In the genomic region with DNA sequence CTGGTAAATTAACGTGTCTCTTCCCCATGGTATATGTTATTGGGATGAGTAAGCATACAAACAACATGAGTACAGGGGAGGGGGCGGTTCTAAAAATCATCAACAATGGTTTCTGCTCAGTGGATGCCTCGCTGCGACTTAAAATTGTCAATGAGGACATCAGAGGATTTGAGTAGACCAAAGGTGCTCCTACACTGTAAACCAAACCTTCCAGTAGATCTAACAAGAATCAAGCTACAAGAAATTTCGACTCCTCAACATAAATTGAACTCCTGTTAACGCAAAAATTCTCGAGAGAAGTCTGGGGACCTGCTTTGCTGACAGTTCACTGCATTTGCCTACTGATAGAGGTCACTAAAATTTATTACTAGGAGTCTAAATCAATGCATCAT, we compare ENCODE assay signal across 9 mouse cellular contexts. TPM values are rescaled to one million over a fixed set of nuclear protein-coding genes. Genes with fewer than 3 reads are reported as not detected.
DNase-seq lines count a peak whose midpoint lies in the region; ATAC-seq and TF ChIP-seq lines count a peak whose summit lies in the region.
"Had no signal": no experiment of that assay in that cellular context is flagged by ENCODE, and none has a peak within 500 bp of the region (broad histone marks: within the 10 kb centered on the region; RNA-seq: fewer than 3 reads in every experiment).

No protein-coding gene starts in this region.

- H3K4me3 ChIP-seq in cerebellum, adult 2 months (replicated peaks; ENCODE audit: insufficient read depth, low read depth, low read length) = peak overlapping the region; percentile 81
- no peak overlapping the region for H3K4me3 ChIP-seq in lung, embryonic 15.5 days
- no peak overlapping the region for H3K4me3 ChIP-seq in intestine, embryonic 14.5 days (ENCODE audit: low read depth, low read length)
- H3K4me3 ChIP-seq in neural tube, embryonic 13.5 days = peak overlapping the region; percentile 98

- H3K4me2 ChIP-seq in lung, embryonic 15.5 days = peak overlapping the region; percentile 95
- peak overlapping the region; percentile 79; the same call in 1 of the 2 replicates for H3K4me2 ChIP-seq in intestine, embryonic 14.5 days (ENCODE audit: low read length)
- peak overlapping the region; percentile 89 for H3K4me2 ChIP-seq in neural tube, embryonic 13.5 days

- H3K9me3 ChIP-seq in lung, embryonic 15.5 days = no peaks in the 10 kb centered on the region
- H3K9me3 ChIP-seq in intestine, embryonic 14.5 days (ENCODE audit: control insufficient read depth, low read length) = no peaks in the 10 kb centered on the region
- no peaks in the 10 kb centered on the region for H3K9me3 ChIP-seq in neural tube, embryonic 13.5 days

- TF ChIP-seq CTCF in cerebellum, adult 2 months (IDR thresholded peaks at IDR 0.05; ENCODE audit: borderline replicate concordance, insufficient read depth, low read depth, low read length) = no peak

- WGBS in cerebellum, adult 2 months = 56% methylated on average over 7 of the region's 7 CpGs
- WGBS in lung, embryonic 15.5 days = 75% methylated on average over 7 of the region's 7 CpGs
- 81% methylated on average over 7 of the region's 7 CpGs for WGBS in intestine, embryonic 14.5 days
- 76% methylated on average over 7 of the region's 7 CpGs for WGBS in neural tube, embryonic 13.5 days

- no peak for ATAC-seq in lung, embryonic 15.5 days (ENCODE audit: borderline replicate concordance, extremely low read depth, low FRiP score, low TSS enrichment)
- ATAC-seq in intestine, embryonic 14.5 days (replicated peaks; ENCODE audit: low FRiP score, low TSS enrichment, low read depth) = no peak
- no peak for ATAC-seq in neural tube, embryonic 13.5 days (ENCODE audit: low read depth)

- H3K36me3 ChIP-seq in lung, embryonic 15.5 days = no peaks in the 10 kb centered on the region
- no peaks in the 10 kb centered on the region for H3K36me3 ChIP-seq in intestine, embryonic 14.5 days (ENCODE audit: control insufficient read depth, insufficient read depth, low read length)
- H3K36me3 ChIP-seq in neural tube, embryonic 13.5 days = no peaks in the 10 kb centered on the region

- no peak for TF ChIP-seq POLR2A in cerebellum, adult 2 months (IDR thresholded peaks at IDR 0.05; ENCODE audit: borderline replicate concordance, insufficient read depth, low read length)

- H3K27me3 ChIP-seq in cerebellum, adult 2 months (ENCODE audit: control insufficient read depth, insufficient read depth, low read length) = no peaks in the 10 kb centered on the region
- no peaks in the 10 kb centered on the region for H3K27me3 ChIP-seq in lung, embryonic 15.5 days
- no peaks in the 10 kb centered on the region for H3K27me3 ChIP-seq in intestine, embryonic 14.5 days (replicated peaks; ENCODE audit: control insufficient read depth, insufficient read depth, low read length)
- H3K27me3 ChIP-seq in neural tube, embryonic 13.5 days = no peaks in the 10 kb centered on the region

- no peak for DNase-seq in cerebellum, adult 2 months
- no peak for DNase-seq in cerebellum, adult 18-20 months
- DNase-seq in lung, postnatal 10 days = no peak
- no peak for DNase-seq in intestine, embryonic 14.5 days (ENCODE audit: low spot score)
- DNase-seq in layer of hippocampus, postnatal 10 days (ENCODE audit: low spot score in 2 of 2) = no peak
- DNase-seq in cerebellum, adult 9-10 months = no peak
- DNase-seq: kidney, postnatal 14 days had no signal

- H3K4me1 ChIP-seq in cerebellum, adult 2 months (ENCODE audit: control insufficient read depth, insufficient read depth, low read length) = peaks cover 3% of the 10 kb centered on the region; the same call in 1 of the 2 replicates
- H3K4me1 ChIP-seq in lung, embryonic 15.5 days = peaks cover 15% of the 10 kb centered on the region
- H3K4me1 ChIP-seq in intestine, embryonic 14.5 days (replicated peaks; ENCODE audit: control insufficient read depth, insufficient read depth, low read length) = peaks cover 7% of the 10 kb centered on the region; the same call in 1 of the 2 replicates
- H3K4me1 ChIP-seq in neural tube, embryonic 13.5 days (replicated peaks) = peaks cover 51% of the 10 kb centered on the region

- H3K9ac ChIP-seq in lung, embryonic 15.5 days = no peak overlapping the region
- no peak overlapping the region for H3K9ac ChIP-seq in intestine, embryonic 14.5 days (ENCODE audit: low read length)
- peak overlapping the region; percentile 95 for H3K9ac ChIP-seq in neural tube, embryonic 13.5 days

- H3K27ac ChIP-seq in cerebellum, adult 2 months (ENCODE audit: insufficient read depth, low read length) = no peak overlapping the region
- H3K27ac ChIP-seq in lung, embryonic 15.5 days = no peak overlapping the region
- H3K27ac ChIP-seq in intestine, embryonic 14.5 days (ENCODE audit: low read depth) = no peak overlapping the region
- no peak overlapping the region for H3K27ac ChIP-seq in neural tube, embryonic 13.5 days (replicated peaks)

RNA-seq across cellular contexts. Expression of a gene that starts 1.8 kb away (rescaled TPM):
- polyA plus RNA-seq in cerebellum, adult 2 months (2012; rRNA removed) = 82.0 and 90.6 TPM in 2 replicates
- 14.3 and 14.5 TPM in 2 replicates for polyA plus RNA-seq in lung, embryonic 15.5 days (2015; fragmentation: Nextera tagmentation; extraction: Ambion mirVana)
- 14.7 and 17.2 TPM in 2 replicates for polyA plus RNA-seq in intestine, embryonic 14.5 days (2014; fragmentation: Nextera tagmentation; extraction: Ambion mirVana)
- 42.0 and 42.4 TPM in 2 replicates for polyA plus RNA-seq in neural tube, embryonic 13.5 days (2015; fragmentation: Nextera tagmentation; extraction: Ambion mirVana)
- total RNA-seq in layer of hippocampus, postnatal 10 days (2021) = 100 to 1,000 TPM; 123 to 131 TPM

RNA-seq across cellular contexts. Expression of a gene that starts 23.9 kb away (rescaled TPM):
- polyA plus RNA-seq in cerebellum, adult 2 months (2012; rRNA removed) = 10.0 and 11.1 TPM in 2 replicates
- 12.3 and 12.5 TPM in 2 replicates for polyA plus RNA-seq in lung, embryonic 15.5 days (2015; fragmentation: Nextera tagmentation; extraction: Ambion mirVana)
- 7.7 and 8.6 TPM in 2 replicates for polyA plus RNA-seq in intestine, embryonic 14.5 days (2014; fragmentation: Nextera tagmentation; extraction: Ambion mirVana)
- 17.7 and 24.4 TPM in 2 replicates for polyA plus RNA-seq in neural tube, embryonic 13.5 days (2015; fragmentation: Nextera tagmentation; extraction: Ambion mirVana)
- total RNA-seq in layer of hippocampus, postnatal 10 days (2021) = 10 to 100 TPM in 1 of 2 experiments, 1 to 10 TPM in 1; 8.7 to 11.4 TPM

Comparison
In these comparisons a context has a peak if more than half of its experiments do, and no peak if none do; other contexts are left out.
1. H3K4me3 ChIP-seq: peak in cerebellum, adult 2 months (single experiment) and neural tube, embryonic 13.5 days (single experiment); none in lung, embryonic 15.5 days (single experiment) and intestine, embryonic 14.5 days (single experiment).
2. Peak in every context shown above with its lines, with median percentiles within 50 percentile points of each other: H3K4me2 ChIP-seq.